Mouse (Mus musculus): ENCODE data around the gene Gm7697.
"Not testable (repeated sequence)": the region's sequence is repeated elsewhere in the genome, so short reads cannot be mapped to it uniquely, and the experiment has no call there.

The Gm7697 gene

DNA sequence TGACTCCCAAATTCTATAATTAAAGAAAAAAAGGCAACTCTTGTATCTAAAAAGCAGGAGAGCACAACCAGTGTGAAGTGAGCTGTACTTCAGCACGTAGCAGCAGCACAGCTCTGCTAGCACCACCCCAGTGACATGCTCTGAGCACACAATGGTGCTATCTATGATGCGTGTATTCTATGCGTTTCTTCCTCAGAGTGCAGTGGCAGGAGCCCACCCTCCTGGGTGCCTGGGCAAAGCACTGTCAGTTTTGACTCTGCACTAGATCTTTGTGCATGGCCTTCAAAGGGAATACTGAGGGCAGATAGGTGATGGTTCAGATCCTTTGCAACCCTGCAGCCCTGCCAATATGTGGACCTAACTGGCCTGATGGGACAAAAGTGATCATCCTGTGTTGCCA, at the start of gene Gm7697:
Gm7697 (minus strand) TSS at position 101 of the 400 bp plus-strand sequence.
- not testable (repeated sequence) for DNase-seq

DNA sequence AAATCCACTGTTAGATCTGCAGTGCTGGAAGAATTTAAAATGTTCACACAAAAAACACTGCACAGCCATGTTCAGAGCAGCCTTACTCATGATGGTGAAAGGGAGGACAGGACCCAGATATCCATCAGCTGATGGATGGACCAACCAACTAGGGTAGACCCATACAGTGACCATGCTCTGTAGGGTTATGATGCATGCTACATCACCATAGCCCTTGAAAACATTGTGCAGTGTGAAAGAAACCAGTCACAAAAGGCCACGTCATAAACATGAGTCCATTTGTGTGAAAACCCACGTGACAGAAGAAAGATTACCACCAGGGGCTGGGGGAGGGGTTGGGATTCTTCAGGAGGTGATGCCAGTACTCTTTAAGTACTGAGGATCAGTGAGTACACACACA, 28.5 kb upstream of the Gm7697 start:
- not testable (repeated sequence) for DNase-seq

DNA sequence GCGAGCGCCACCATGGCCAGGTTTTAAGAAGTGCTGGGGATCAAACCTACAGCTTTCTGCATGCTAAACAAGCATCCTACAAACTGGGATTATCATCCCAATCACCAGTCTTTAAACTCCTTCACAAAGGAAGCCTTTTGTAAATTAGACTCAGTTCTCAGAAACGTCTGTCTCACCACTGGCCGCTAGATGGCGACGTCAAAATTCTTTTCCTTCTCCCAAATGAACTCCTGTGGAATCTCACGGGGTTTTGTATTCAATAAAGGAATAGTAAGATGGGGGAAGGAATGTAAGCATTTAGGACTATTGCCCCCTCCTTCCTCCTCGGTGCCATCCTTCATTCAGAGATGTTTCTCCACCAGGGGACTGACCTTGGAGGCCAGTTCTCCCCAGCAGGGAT, 26.8 kb upstream of the Gm7697 start:
- DNase-seq = peak; percentile 54

DNA sequence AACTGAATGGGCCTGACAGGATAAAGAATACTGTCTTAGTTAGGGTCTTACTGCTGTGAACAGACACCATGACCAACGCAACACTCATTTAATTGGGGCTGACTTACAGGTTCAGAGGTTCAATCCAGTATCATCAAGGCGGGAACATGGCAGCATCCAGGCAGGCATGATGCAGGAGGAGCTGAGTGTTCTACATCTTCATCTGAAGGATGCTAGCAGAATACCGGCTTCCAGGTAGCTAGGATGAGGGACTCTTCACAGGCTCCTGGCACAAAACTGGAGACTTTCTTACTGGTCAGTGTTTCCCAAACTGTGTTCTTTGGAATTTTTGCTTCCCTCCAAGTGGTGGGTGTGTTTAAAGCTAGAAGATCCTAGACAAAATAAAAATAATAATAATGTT, 25.3 kb upstream of the Gm7697 start:
- not testable (repeated sequence) for DNase-seq

DNA sequence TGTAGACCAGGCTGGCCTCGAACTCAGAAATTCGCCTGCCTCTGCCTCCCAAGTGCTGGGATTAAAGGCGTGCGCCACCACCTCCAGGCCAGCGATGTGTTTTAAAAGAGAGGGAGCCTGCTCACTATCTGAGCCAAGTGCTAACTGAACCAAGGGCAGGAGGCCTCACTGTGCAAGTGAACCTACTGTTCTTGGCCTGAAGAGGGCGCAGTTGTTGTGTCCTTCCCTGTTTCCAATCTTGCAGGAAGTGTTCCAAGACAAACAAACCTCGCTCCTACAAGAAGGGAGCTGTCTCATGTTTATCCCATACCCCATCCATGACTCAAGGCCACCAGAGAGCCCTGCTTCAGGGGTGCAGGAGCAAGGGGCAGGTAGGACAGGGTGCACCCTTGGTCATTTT, 24.4 kb upstream of the Gm7697 start:
- not testable (repeated sequence) for DNase-seq

DNA sequence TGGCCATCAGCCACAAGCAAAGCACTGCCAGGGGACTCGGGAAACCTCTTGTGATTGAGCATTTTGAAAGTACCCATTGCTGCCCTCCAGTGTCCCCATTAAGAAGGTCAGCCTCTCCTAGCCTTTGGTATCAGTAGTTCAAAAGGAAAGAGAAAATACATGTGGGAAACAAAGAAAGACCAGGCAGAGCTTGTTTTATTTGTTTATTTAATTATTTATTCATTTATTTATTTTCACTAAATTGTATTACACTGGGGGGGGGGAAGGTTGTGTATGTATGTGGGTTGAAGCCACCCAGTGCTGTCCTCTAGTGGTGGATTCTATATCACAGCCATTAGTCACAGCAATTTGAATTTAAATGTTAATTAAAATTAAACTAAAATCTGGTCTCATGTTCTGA, 22.2 kb upstream of the Gm7697 start:
- peak; percentile 37 for DNase-seq

DNA sequence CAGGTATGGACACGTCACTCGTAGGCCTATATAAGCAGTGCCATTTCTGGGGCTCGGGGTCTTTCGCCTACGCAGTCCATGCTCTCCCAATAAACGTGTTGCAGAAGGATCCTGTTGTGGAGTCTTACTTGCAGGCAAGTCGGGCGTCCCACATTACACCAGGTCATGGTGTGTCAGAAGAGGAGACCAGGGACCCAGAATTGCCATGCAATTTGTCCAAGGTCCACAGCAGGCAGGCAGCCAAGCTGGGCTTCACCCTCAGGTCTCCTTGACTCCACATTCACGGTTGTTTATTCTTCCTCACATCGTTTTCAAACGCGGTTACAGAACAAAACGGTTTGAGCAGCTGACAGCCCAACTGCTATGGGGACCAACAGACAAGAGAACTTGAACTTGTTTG, 21.7 kb upstream of the Gm7697 start:
- DNase-seq = peak; percentile 31

DNA sequence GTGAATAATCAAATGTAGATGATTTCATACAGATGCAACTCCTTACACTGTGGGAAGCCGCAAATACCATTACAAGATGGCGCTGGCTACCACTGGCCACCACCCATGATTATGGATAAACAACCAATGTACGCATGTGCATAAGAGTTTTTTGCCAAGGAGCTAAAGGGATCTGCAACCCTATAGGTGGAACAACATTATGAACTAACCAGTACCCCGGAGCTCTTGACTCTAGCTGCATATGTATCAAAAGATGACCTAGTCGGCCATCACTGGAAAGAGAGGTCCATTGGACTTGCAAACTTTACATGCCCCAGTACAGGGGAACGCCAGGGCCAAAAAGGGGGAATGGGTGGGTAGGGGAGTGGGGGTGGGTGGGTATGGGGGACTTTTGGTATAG, 21.2 kb upstream of the Gm7697 start:
- not testable (repeated sequence) for DNase-seq

DNA sequence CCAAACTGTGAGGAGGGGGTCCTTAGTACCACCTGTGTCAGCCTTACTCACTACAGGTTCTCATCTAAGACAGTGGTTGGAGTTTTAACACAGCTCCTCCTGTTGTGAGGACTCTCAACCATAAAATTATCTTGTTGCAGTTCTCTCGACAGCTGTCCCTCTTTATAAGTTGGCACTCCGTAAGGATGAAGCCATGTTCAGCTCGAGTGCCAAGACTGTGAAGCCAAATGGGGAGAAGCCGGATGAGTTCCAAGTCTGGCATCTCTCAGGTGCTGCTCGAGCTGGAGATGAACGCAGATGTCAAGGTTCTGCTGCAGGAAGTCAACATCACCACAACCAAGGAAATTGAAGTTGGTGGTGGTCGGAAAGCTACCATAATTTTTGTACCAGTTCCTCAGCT, 18.0 kb upstream of the Gm7697 start:
- DNase-seq = peak; percentile 48

DNA sequence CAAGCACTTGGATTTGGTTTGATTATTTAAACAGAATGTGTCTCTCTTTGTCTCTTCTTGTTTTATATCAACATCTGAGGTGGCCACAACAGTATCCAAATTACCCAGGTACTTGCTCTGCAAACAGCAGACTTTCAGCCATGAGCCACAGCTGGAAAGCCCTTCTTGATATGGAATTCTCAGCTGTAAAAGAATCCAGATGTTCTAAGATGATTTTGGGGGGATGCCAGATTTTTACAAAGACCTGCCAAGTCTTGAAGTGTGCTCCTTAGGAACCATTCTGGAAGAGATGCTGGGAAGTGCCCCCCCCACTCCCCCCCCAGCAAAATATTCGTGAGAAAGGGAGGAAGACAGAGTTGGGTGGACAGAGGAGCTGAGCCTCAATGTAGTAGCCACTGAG, 17.6 kb upstream of the Gm7697 start:
- not testable (repeated sequence) for DNase-seq

DNA sequence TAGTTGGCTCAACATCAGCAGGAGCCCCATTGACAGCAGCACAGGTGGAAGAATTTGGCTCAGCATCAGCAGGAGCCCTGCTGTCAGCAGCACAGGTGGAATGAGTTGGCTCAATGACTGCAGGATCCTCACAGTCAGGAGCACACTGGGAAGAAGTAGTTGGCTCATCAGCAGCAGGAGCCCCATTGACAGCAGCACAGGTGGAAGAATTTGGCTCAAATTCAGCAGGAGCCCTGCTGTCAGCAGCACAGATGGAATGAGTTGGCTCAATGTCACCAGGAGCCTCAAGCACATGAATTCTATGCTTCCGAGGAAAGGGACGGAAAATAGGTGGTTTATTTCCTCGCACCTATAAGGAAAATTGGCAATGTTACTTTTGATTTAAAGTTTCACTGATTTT, 47.8 kb downstream of the Gm7697 start:
- DNase-seq = peak; percentile 44

DNA sequence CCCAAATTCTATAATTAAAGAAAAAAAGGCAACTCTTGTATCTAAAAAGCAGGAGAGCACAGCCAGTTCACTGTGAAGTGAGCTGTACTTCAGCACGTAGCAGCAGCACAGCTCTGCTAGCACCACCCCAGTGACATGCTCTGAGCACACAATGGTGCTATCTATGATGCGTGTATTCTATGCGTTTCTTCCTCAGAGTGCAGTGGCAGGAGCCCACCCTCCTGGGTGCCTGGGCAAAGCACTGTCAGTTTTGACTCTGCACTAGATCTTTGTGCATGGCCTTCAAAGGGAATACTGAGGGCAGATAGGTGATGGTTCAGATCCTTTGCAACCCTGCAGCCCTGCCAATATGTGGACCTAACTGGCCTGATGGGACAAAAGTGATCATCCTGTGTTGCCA, 69.3 kb downstream of the Gm7697 start, which contains the start of gene Gm9495:
Gm9495 (minus strand) TSS at position 101 of the 400 bp plus-strand sequence.
- not testable (repeated sequence) for DNase-seq

All from cerebellum, adult 8-10 months (tissue).